Mouse (Mus musculus) neural tube, postnatal 0 days (tissue): Measurements from ENCODE around the gene Plb1. TPM values are rescaled to one million over a fixed set of nuclear protein-coding genes. Genes with fewer than 3 reads are reported as not detected.

Experiments used
- polyA plus RNA-seq: library from polyadenylated mRNA; unstranded; fragments of >200 nt; fragmentation: Nextera tagmentation; extraction: Ambion mirVana; gene quantifications from 2 replicates; pipeline ENCODE4 v1.2.1, GENCODE M21; 2015

Plb1 gene
- polyA plus RNA-seq: 0.22 and 0.33 TPM in 2 replicates

GRCm38 (mm10) chr5:32232474-32232873 lies at the start of gene Plb1:
Gene Plb1, plus strand, starts transcription at chr5:32232708.

Other genes with a start within 250 kb of the Plb1 start
- gene Fosl2, start 96.9 kb upstream of the Plb1 start, polyA plus RNA-seq: 0.72 and 0.89 TPM in 2 replicates
- 195 and 217 TPM in 2 replicates for gene Ppp1cb, start 226.1 kb downstream of the Plb1 start, polyA plus RNA-seq